Mouse (Mus musculus) heart, adult 11 months (tissue): Measurements from ENCODE around the gene Mid2.
"Not testable (repeated sequence)": the region's sequence is repeated elsewhere in the genome, so short reads cannot be mapped to it uniquely, and the experiment has no call there.

Source experiments
- DNase-seq: peaks from one replicate; pipeline ENCODE4 v3.0.0; 2022

The Mid2 gene

GRCm38 (mm10) chrX:140664479-140665241, at the start of gene Mid2:
Gene Mid2 (plus strand): TSS chrX:140664599.
- peak; percentile 94 for DNase-seq

GRCm38 (mm10) chrX:140624875-140625594, 39.4 kb upstream of the Mid2 start:
- DNase-seq = no peak

- DNase-seq = no peak
Measured at GRCm38 (mm10) chrX:140638028-140638427, 26.4 kb upstream of the Mid2 start.

- no peak for DNase-seq
Measured at GRCm38 (mm10) chrX:140639592-140639991, 24.8 kb upstream of the Mid2 start.

GRCm38 (mm10) chrX:140660731-140661130, 3.7 kb upstream of the Mid2 start:
- DNase-seq = no peak

GRCm38 (mm10) chrX:140663516-140663915, 883 bp upstream of the Mid2 start:
- DNase-seq = no peak

GRCm38 (mm10) chrX:140665242-140665810, 927 bp downstream of the Mid2 start:
- peak; percentile 90 for DNase-seq

- DNase-seq = no peak
Measured at GRCm38 (mm10) chrX:140675444-140675843, 11.0 kb downstream of the Mid2 start.

GRCm38 (mm10) chrX:140688335-140688734, 23.9 kb downstream of the Mid2 start:
- DNase-seq = no peak

GRCm38 (mm10) chrX:140697872-140698463, 33.6 kb downstream of the Mid2 start:
- DNase-seq = not testable (repeated sequence)

GRCm38 (mm10) chrX:140703224-140703623, 38.8 kb downstream of the Mid2 start:
- DNase-seq = no peak

- no peak for DNase-seq
Measured at GRCm38 (mm10) chrX:140706077-140706476, 41.7 kb downstream of the Mid2 start.

- DNase-seq = no peak
Measured at GRCm38 (mm10) chrX:140722400-140722799, 58.0 kb downstream of the Mid2 start.

- DNase-seq = no peak
Measured at GRCm38 (mm10) chrX:140738986-140739385, 74.6 kb downstream of the Mid2 start.

- DNase-seq = peak; percentile 34
Measured at GRCm38 (mm10) chrX:140743213-140743612, 78.8 kb downstream of the Mid2 start.

- peak; percentile 83 for DNase-seq
Measured at GRCm38 (mm10) chrX:140769794-140770193, 105.4 kb downstream of the Mid2 start.

GRCm38 (mm10) chrX:140805340-140805739, 140.9 kb downstream of the Mid2 start:
- no peak for DNase-seq

GRCm38 (mm10) chrX:140813312-140814006, 149.1 kb downstream of the Mid2 start, which contains the start of gene Tex13b:
Gene Tex13b (minus strand): TSS chrX:140813433.
- no peak for DNase-seq
